Mouse (Mus musculus) layer of hippocampus, adult 11-12 months (tissue): ENCODE data around the gene Calr3.
A peak's percentile ranks its signal among the peaks of the same experiment; 100 is the strongest.

ENCODE experiments used
- DNase-seq: peaks from one replicate; pipeline ENCODE4 v3.0.0; 2022; ENCODE audit warnings: low spot score

Calr3 gene

GRCm38 (mm10) chr8:72438248-72439015 lies 5.2 kb downstream of the Calr3 start:
- no peak for DNase-seq

- DNase-seq: no peak
Observed at GRCm38 (mm10) chr8:72434952-72435351, 8.7 kb downstream of the Calr3 start.

GRCm38 (mm10) chr8:72429676-72430075 lies 14.0 kb downstream of the Calr3 start:
- no peak for DNase-seq

GRCm38 (mm10) chr8:72422926-72423325 lies 20.7 kb downstream of the Calr3 start:
- no peak for DNase-seq

GRCm38 (mm10) chr8:72421362-72422335 lies 22.0 kb downstream of the Calr3 start, which contains the start of gene Eps15l1:
Gene Eps15l1 (minus strand): TSS chr8:72421460.
- DNase-seq: peak; percentile 99

- peak; percentile 32 for DNase-seq
Observed at GRCm38 (mm10) chr8:72420571-72421361, 22.9 kb downstream of the Calr3 start.

GRCm38 (mm10) chr8:72418073-72418472 lies 25.6 kb downstream of the Calr3 start:
- DNase-seq: no peak

- no peak for DNase-seq
Observed at GRCm38 (mm10) chr8:72415252-72415651, 28.4 kb downstream of the Calr3 start.

- no peak for DNase-seq
Observed at GRCm38 (mm10) chr8:72413839-72414238, 29.8 kb downstream of the Calr3 start.

GRCm38 (mm10) chr8:72409443-72409842 lies 34.2 kb downstream of the Calr3 start:
- no peak for DNase-seq

GRCm38 (mm10) chr8:72407878-72408277 lies 35.8 kb downstream of the Calr3 start:
- DNase-seq: no peak

- no peak for DNase-seq
Observed at GRCm38 (mm10) chr8:72402981-72403380, 40.7 kb downstream of the Calr3 start.

GRCm38 (mm10) chr8:72401381-72401780 lies 42.3 kb downstream of the Calr3 start:
- DNase-seq: no peak

- no peak for DNase-seq
Observed at GRCm38 (mm10) chr8:72385737-72386136, 57.9 kb downstream of the Calr3 start.

- no peak for DNase-seq
Observed at GRCm38 (mm10) chr8:72382395-72382794, 61.3 kb downstream of the Calr3 start.

GRCm38 (mm10) chr8:72380656-72381055 lies 63.0 kb downstream of the Calr3 start:
- DNase-seq: no peak

GRCm38 (mm10) chr8:72376900-72377299 lies 66.8 kb downstream of the Calr3 start:
- no peak for DNase-seq

- DNase-seq: no peak
Observed at GRCm38 (mm10) chr8:72376309-72376708, 67.4 kb downstream of the Calr3 start.

GRCm38 (mm10) chr8:72375161-72375560 lies 68.5 kb downstream of the Calr3 start:
- no peak for DNase-seq
